Mouse (Mus musculus) liver, postnatal 0 days (tissue): ENCODE data around the gene Acss1. TPM values are rescaled to one million over a fixed set of nuclear protein-coding genes. Genes with fewer than 3 reads are reported as not detected.

ENCODE experiments used
- ATAC-seq: fragments of 200-750 bp; cut with Nextera tagmentation; 2 replicates; pipeline ENCODE4 v1.8.0; 2017; ENCODE audit warnings: mild to moderate bottlenecking, moderate library complexity
- DNase-seq: peaks from one replicate; pipeline ENCODE4 v3.0.0-alpha.2; 2016
- H3K27ac ChIP-seq: fragments of 300-500 bp; sonication (generic); 2 replicates; pipeline ENCODE4 v1.5.1; 2014; ENCODE audit warnings: antibody characterized with exemption, moderate library complexity, mild to moderate bottlenecking, low read depth
- H3K27me3 ChIP-seq: fragments of 300-500 bp; sonication (generic); 2 replicates; pipeline ENCODE4 v1.6.1; 2014; ENCODE audit warnings: low read length, control low read depth, mixed read lengths; ENCODE audit not compliant: insufficient read depth
- H3K36me3 ChIP-seq: fragments of 300-500 bp; sonication (generic); replicated peaks from 2 replicates; pipeline ENCODE4 v1.6.1; 2014; ENCODE audit warnings: mild to moderate bottlenecking, control low read depth, low read length, moderate library complexity, mixed read lengths; ENCODE audit not compliant: insufficient read depth
- H3K4me1 ChIP-seq: fragments of 300-500 bp; sonication (generic); 2 replicates; pipeline ENCODE4 v1.6.1; 2014; ENCODE audit warnings: antibody characterized with exemption, mild to moderate bottlenecking, control low read depth; ENCODE audit not compliant: insufficient read depth
- H3K4me2 ChIP-seq: fragments of 300-500 bp; sonication (generic); 2 replicates; pipeline ENCODE4 v1.6.1; 2014; ENCODE audit warnings: low read depth, mild to moderate bottlenecking, low read length, moderate library complexity, mixed read lengths
- H3K4me3 ChIP-seq: fragments of 300-500 bp; sonication (generic); 2 replicates; pipeline ENCODE4 v1.5.1; 2014; ENCODE audit warnings: low read depth, low read length
- H3K9ac ChIP-seq: fragments of 300-500 bp; sonication (generic); replicated peaks from 2 replicates; pipeline ENCODE4 v1.6.1; 2014; ENCODE audit warnings: mild to moderate bottlenecking, moderate library complexity
- H3K9me3 ChIP-seq: fragments of 300-500 bp; sonication (generic); 2 replicates; pipeline ENCODE4 v1.6.1; 2016; ENCODE audit warnings: mild to moderate bottlenecking, control low read depth, low read length, mixed read lengths
- CTCF ChIP-seq: sonication (generic); IDR thresholded peaks from 2 replicates; pipeline ENCODE4 v1.5.1; 2016; ENCODE audit warnings: antibody characterized with exemption, low read depth
- EP300 ChIP-seq: IDR thresholded peaks from 2 replicates; pipeline ENCODE4 v1.6.1; 2016; ENCODE audit warnings: antibody characterized with exemption, low read depth, mild to moderate bottlenecking
- WGBS: fragments of 180-500 bp; shearing (Covaris S2); extraction: QIAGEN DNeasy Blood & Tissue Kit; methylation state at CpG from one replicate; pipeline ENCODE4 v1.1.7; 2014; ENCODE audit not compliant: insufficient replicate concordance; 5-methylcytosine and 5-hydroxymethylcytosine counted together
- polyA plus RNA-seq: library from polyadenylated mRNA; unstranded; fragments of >200 nt; fragmentation: Nextera tagmentation; extraction: Ambion mirVana; gene quantifications from 2 replicates; pipeline ENCODE4 v1.2.1, GENCODE M21; 2015

Gene Acss1
- polyA plus RNA-seq, 1 experiment from 2014 or later = 16.7 TPM

DNA sequence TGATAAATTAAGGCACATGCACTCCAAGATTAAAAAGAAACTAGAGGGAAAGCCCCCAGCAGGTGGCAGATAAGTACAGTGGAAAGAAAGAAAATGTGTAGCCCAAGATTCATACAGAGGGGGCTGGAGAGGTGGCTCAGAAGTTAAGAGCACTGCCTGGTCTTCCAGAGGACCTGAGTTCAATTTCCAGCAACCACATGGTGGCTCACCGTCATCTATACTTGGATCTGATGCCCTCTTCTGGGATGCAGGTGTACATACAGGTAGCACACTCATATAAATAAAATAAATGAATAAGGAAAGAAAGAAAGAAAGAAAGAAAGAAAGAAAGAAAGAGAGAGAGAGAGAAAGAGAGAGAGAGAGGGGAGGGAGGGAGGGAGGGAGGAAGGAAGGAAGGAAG is 7.2 kb upstream of the Acss1 start:
- TF ChIP-seq EP300 (no peak), CTCF (peak; percentile 16; the same call in 1 of the 2 replicates)
- H3K4me3 ChIP-seq = no peak overlapping the region
- H3K27ac ChIP-seq = no peak overlapping the region
- peaks cover 13% of the 10 kb centered on the region for H3K4me1 ChIP-seq
- H3K27me3 ChIP-seq = no peaks in the 10 kb centered on the region
- H3K9me3 ChIP-seq = no peaks in the 10 kb centered on the region
- no peak for ATAC-seq
- no peak for DNase-seq
- 23% methylated on average over 1 of the region's 1 CpGs for WGBS
- H3K9ac ChIP-seq = no peak overlapping the region
- H3K36me3 ChIP-seq = no peaks in the 10 kb centered on the region
- H3K4me2 ChIP-seq = no peak overlapping the region

DNA sequence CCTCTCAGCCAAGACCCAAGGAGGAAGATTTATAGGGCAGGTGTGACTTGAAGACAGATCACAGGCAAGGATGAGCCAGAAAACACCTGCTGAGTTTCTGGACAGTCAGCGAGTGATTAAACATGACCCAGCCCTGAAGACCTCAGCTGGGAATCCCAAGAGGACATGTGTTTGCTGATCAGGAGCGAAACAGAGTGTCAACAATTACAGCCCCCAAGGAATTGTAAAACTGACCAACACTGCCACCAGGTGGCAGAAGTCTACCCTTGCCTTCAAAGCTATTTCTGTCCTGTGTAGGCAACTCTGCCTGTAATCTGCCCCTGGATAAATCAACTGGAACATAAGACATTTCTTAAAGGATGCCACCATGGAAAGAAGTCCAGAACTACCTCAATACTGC is 6.6 kb upstream of the Acss1 start:
- WGBS = 3% methylated on average over 2 of the region's 2 CpGs
- Histone ChIP-seq H3K36me3 (no peaks in the 10 kb centered on the region), H3K4me2 (no peak overlapping the region), H3K9me3 (no peaks in the 10 kb centered on the region), H3K27me3 (no peaks in the 10 kb centered on the region), H3K4me1 (peaks cover 17% of the 10 kb centered on the region), H3K27ac (peak overlapping the region; percentile 24; the same call in 1 of the 2 replicates), H3K9ac (no peak overlapping the region), H3K4me3 (no peak overlapping the region)
- ATAC-seq (peak; percentile 67), DNase-seq (peak; percentile 81)
- TF ChIP-seq CTCF = peak; percentile 92
- TF ChIP-seq EP300 = no peak

DNA sequence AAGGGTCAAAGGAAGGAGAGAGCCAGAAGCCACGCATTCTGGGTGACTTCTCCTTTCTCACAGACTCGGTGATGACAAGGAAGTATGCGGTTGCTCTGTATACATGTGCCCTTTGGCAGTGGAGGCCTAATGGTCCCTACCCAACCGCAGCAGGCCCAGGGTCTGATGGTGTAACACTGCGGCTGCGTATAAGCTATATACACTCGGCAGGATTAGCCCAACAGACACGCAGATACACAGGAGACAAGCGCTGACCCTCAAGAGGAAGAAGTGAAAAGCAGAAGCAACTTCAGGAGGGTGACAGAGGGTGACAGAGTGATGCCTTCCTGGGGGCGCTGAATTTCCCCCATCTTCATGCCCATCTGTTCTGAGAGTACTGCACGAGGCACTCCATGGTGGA is 5.6 kb upstream of the Acss1 start:
- no peak overlapping the region for H3K4me3 ChIP-seq
- ATAC-seq (peak; percentile 70), DNase-seq (peak; percentile 55)
- no peak overlapping the region for H3K9ac ChIP-seq
- no peaks in the 10 kb centered on the region for H3K36me3 ChIP-seq
- 29% methylated on average over 11 of the region's 11 CpGs for WGBS
- H3K4me2 ChIP-seq = no peak overlapping the region
- no peaks in the 10 kb centered on the region for H3K27me3 ChIP-seq
- no peaks in the 10 kb centered on the region for H3K9me3 ChIP-seq
- TF ChIP-seq CTCF (no peak), EP300 (no peak)
- peaks cover 25% of the 10 kb centered on the region for H3K4me1 ChIP-seq
- H3K27ac ChIP-seq = peak overlapping the region; percentile 48

DNA sequence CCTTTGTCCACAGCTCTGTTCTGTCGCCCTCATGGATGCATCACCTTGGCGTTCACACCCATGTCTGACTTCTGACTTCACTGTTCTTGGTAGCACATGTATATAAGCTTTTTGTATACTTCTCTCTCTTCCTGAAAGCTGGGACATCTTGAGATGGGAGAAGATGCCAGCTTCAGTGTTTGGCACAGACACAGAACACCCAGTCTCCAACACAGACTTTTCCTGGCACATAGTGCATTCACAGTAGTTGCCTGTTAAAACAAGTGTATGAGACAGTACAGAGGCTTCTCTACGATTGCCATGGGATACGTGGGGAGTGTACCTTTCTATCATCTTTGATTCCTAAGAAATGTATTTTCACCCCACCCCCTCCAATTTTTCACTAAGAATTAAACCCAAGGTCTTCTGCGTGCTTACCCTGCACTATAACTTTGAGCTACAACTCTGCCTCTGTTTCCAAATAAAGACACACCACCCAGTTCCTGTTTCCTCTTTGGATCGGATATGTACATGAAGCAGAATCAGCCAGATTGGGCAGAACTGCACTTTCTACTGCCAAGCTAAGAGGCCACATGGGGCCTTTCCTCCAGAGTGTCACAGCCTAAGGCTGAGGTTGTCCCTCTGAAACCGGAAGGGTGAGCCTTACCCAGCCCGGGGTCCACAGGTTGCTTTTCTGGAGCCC is 3.5 kb upstream of the Acss1 start:
- no peaks in the 10 kb centered on the region for H3K9me3 ChIP-seq
- 59% methylated on average over 8 of the region's 8 CpGs for WGBS
- H3K4me2 ChIP-seq = no peak overlapping the region
- ATAC-seq = no peak
- TF ChIP-seq EP300 (no peak), CTCF (no peak)
- no peaks in the 10 kb centered on the region for H3K36me3 ChIP-seq
- peaks cover 29% of the 10 kb centered on the region for H3K4me1 ChIP-seq
- H3K27ac ChIP-seq = no peak overlapping the region
- H3K4me3 ChIP-seq = no peak overlapping the region
- no peaks in the 10 kb centered on the region for H3K27me3 ChIP-seq
- no peak for DNase-seq
- H3K9ac ChIP-seq = no peak overlapping the region

DNA sequence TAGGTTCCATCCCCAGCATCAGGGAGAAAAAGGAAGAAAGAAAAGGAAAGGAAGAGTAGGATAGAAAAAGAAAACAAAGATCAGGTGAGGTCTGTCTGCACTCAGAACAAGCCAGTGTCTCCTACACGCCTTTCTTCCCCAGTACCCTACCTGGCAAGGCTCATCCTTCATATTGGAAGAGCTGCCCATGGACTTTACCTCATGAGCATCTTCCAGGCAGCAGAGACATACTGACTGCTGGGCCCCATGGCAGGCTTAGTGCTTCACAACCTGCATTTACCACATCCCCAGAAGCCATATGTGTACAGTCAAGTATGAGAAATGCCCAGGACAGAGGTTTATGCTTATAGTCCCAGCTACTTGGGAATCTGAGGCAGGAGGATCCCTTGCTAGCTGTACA is 2.6 kb upstream of the Acss1 start:
- H3K27ac ChIP-seq = no peak overlapping the region
- no peak overlapping the region for H3K4me2 ChIP-seq
- no peak overlapping the region for H3K4me3 ChIP-seq
- H3K9me3 ChIP-seq = no peaks in the 10 kb centered on the region
- no peak overlapping the region for H3K9ac ChIP-seq
- peaks cover 32% of the 10 kb centered on the region for H3K4me1 ChIP-seq
- DNase-seq (peak; percentile 8), ATAC-seq (no peak)
- no peak for TF ChIP-seq CTCF
- no peak for TF ChIP-seq EP300
- H3K36me3 ChIP-seq = no peaks in the 10 kb centered on the region
- 94% methylated on average over 1 of the region's 1 CpGs for WGBS
- H3K27me3 ChIP-seq = no peaks in the 10 kb centered on the region

DNA sequence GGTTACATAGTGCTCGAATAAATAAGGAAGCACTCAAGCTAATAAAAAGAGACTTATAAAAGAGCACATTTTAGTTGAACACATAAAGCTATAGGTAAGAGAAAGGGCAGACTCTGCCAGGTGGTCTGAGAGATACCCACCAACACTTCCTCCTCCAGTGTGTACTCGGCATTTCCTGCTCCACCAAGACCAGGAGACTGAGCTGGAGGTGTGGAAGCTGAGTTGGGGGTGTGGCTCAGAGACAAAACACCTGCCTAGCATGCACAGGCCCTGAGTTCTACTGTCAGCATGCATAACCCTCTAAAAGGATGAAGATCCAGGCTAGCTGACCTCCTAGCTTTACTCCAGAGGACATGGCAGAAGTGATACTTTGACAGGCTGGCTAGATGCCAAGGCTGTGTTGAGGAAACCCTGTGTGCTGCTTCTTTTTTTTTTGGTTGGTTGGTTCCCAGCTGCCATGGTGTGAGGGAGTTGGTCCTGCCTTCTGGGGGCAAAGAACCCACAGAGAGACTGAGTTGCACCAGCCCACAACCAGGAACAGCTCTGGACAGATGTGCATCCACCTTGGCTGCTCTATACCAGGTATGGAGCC is 1.2 kb upstream of the Acss1 start:
- Histone ChIP-seq H3K36me3 (no peaks in the 10 kb centered on the region), H3K4me1 (peaks cover 41% of the 10 kb centered on the region), H3K27me3 (no peaks in the 10 kb centered on the region), H3K4me2 (0 out of 2 replicates have a peak overlapping the region, but pooled peaks have one; percentile 96), H3K27ac (peak overlapping the region; percentile 55), H3K4me3 (no peak overlapping the region), H3K9ac (no peak overlapping the region), H3K9me3 (no peaks in the 10 kb centered on the region)
- no peak for ATAC-seq
- TF ChIP-seq CTCF = no peak
- TF ChIP-seq EP300 = no peak
- 39% methylated on average over 2 of the region's 2 CpGs for WGBS
- peak; percentile 59 for DNase-seq
